Mouse (Mus musculus): ENCODE results near the gene Alkbh7. TPM values are rescaled to one million over a fixed set of nuclear protein-coding genes. Genes with fewer than 3 reads are reported as not detected.

Gene Alkbh7
- polyA plus RNA-seq (2015; fragmentation: Nextera tagmentation; extraction: Ambion mirVana): 28.7 and 32.5 TPM in 2 replicates

- H3K9ac ChIP-seq (ENCODE audit: low read length): peak within 1 kb of the TSS; percentile 63
- ATAC-seq (ENCODE audit: low FRiP score, low TSS enrichment) (peak; percentile 100), DNase-seq (ENCODE audit: low spot score) (peak; percentile 98)
- WGBS: under 1% methylated on average over 38 of the region's 38 CpGs
- H3K4me2 ChIP-seq (replicated peaks; ENCODE audit: low read depth): peak within 1 kb of the TSS; percentile 75
- H3K27me3 ChIP-seq (ENCODE audit: control insufficient read depth, insufficient read depth, low read length): no peaks in the 10 kb centered on the region
- TF ChIP-seq CTCF (IDR thresholded peaks at IDR 0.05; ENCODE audit: low read depth) (peak; percentile 91), EP300 (optimal IDR thresholded peaks at IDR 0.05) (no peak)
- peak within 1 kb of the TSS; percentile 70 for H3K27ac ChIP-seq (replicated peaks)
- peaks cover 20% of the 10 kb centered on the region for H3K36me3 ChIP-seq (ENCODE audit: control insufficient read depth, insufficient read depth, low read length)
- H3K4me1 ChIP-seq (replicated peaks; ENCODE audit: control insufficient read depth, insufficient read depth): peaks cover 3% of the 10 kb centered on the region; the same call in 1 of the 2 replicates
- peak within 1 kb of the TSS; percentile 75 for H3K4me3 ChIP-seq (ENCODE audit: low read depth, low read length)
- no peaks in the 10 kb centered on the region for H3K9me3 ChIP-seq (ENCODE audit: control insufficient read depth, low read length)
Measured at GRCm38 (mm10) chr17:56997029-56997667, at the start of gene Alkbh7. TSS of gene Alkbh7 (plus strand) at chr17:56997339.

- Histone ChIP-seq H3K4me2 (replicated peaks; ENCODE audit: low read depth) (no peak overlapping the region), H3K9ac (ENCODE audit: low read length) (no peak overlapping the region), H3K27me3 (ENCODE audit: control insufficient read depth, insufficient read depth, low read length) (no peaks in the 10 kb centered on the region), H3K4me3 (ENCODE audit: low read depth, low read length) (no peak overlapping the region), H3K36me3 (ENCODE audit: control insufficient read depth, insufficient read depth, low read length) (no peaks in the 10 kb centered on the region), H3K27ac (replicated peaks) (no peak overlapping the region), H3K9me3 (ENCODE audit: control insufficient read depth, low read length) (no peaks in the 10 kb centered on the region), H3K4me1 (replicated peaks; ENCODE audit: control insufficient read depth, insufficient read depth) (no peaks in the 10 kb centered on the region)
- no peak for TF ChIP-seq EP300 (optimal IDR thresholded peaks at IDR 0.05)
- peak; percentile 81 for TF ChIP-seq CTCF (IDR thresholded peaks at IDR 0.05; ENCODE audit: low read depth)
- WGBS: 19% methylated on average over 3 of the region's 3 CpGs
- ATAC-seq (ENCODE audit: low FRiP score, low TSS enrichment) (no peak), DNase-seq (ENCODE audit: low spot score) (peak; percentile 61)
Measured at GRCm38 (mm10) chr17:56950915-56951314, 46.2 kb upstream of the Alkbh7 start.

- Histone ChIP-seq H3K4me1 (replicated peaks; ENCODE audit: control insufficient read depth, insufficient read depth) (no peaks in the 10 kb centered on the region), H3K36me3 (ENCODE audit: control insufficient read depth, insufficient read depth, low read length) (no peaks in the 10 kb centered on the region), H3K9me3 (ENCODE audit: control insufficient read depth, low read length) (no peaks in the 10 kb centered on the region), H3K4me2 (replicated peaks; ENCODE audit: low read depth) (no peak overlapping the region), H3K27ac (replicated peaks) (no peak overlapping the region), H3K9ac (ENCODE audit: low read length) (no peak overlapping the region), H3K4me3 (ENCODE audit: low read depth, low read length) (no peak overlapping the region), H3K27me3 (ENCODE audit: control insufficient read depth, insufficient read depth, low read length) (no peaks in the 10 kb centered on the region)
- DNase-seq (ENCODE audit: low spot score): no peak
- 65% methylated on average over 1 of the region's 1 CpGs for WGBS
- ATAC-seq (ENCODE audit: low FRiP score, low TSS enrichment): no peak
- TF ChIP-seq CTCF (IDR thresholded peaks at IDR 0.05; ENCODE audit: low read depth) (no peak), EP300 (optimal IDR thresholded peaks at IDR 0.05) (no peak)
Measured at GRCm38 (mm10) chr17:56952639-56953038, 44.5 kb upstream of the Alkbh7 start.

GRCm38 (mm10) chr17:56954871-56955270 lies 42.3 kb upstream of the Alkbh7 start:
- Histone ChIP-seq H3K9me3 (ENCODE audit: control insufficient read depth, low read length) (no peaks in the 10 kb centered on the region), H3K27ac (replicated peaks) (no peak overlapping the region), H3K27me3 (ENCODE audit: control insufficient read depth, insufficient read depth, low read length) (no peaks in the 10 kb centered on the region), H3K4me3 (ENCODE audit: low read depth, low read length) (no peak overlapping the region), H3K4me2 (replicated peaks; ENCODE audit: low read depth) (no peak overlapping the region), H3K9ac (ENCODE audit: low read length) (no peak overlapping the region), H3K36me3 (ENCODE audit: control insufficient read depth, insufficient read depth, low read length) (no peaks in the 10 kb centered on the region), H3K4me1 (replicated peaks; ENCODE audit: control insufficient read depth, insufficient read depth) (no peaks in the 10 kb centered on the region)
- WGBS: 76% methylated on average over 7 of the region's 7 CpGs
- no peak for DNase-seq (ENCODE audit: low spot score)
- no peak for ATAC-seq (ENCODE audit: low FRiP score, low TSS enrichment)
- no peak for TF ChIP-seq EP300 (optimal IDR thresholded peaks at IDR 0.05)
- no peak for TF ChIP-seq CTCF (IDR thresholded peaks at IDR 0.05; ENCODE audit: low read depth)

GRCm38 (mm10) chr17:56957763-56958429 lies 39.2 kb upstream of the Alkbh7 start:
- 23% methylated on average over 11 of the region's 11 CpGs for WGBS

GRCm38 (mm10) chr17:56958667-56959066 lies 38.5 kb upstream of the Alkbh7 start:
- Histone ChIP-seq H3K4me3 (ENCODE audit: low read depth, low read length) (no peak overlapping the region), H3K9ac (ENCODE audit: low read length) (no peak overlapping the region), H3K4me1 (replicated peaks; ENCODE audit: control insufficient read depth, insufficient read depth) (no peaks in the 10 kb centered on the region), H3K27ac (replicated peaks) (no peak overlapping the region), H3K36me3 (ENCODE audit: control insufficient read depth, insufficient read depth, low read length) (no peaks in the 10 kb centered on the region), H3K27me3 (ENCODE audit: control insufficient read depth, insufficient read depth, low read length) (no peaks in the 10 kb centered on the region), H3K4me2 (replicated peaks; ENCODE audit: low read depth) (no peak overlapping the region), H3K9me3 (ENCODE audit: control insufficient read depth, low read length) (no peaks in the 10 kb centered on the region)
- no peak for TF ChIP-seq CTCF (IDR thresholded peaks at IDR 0.05; ENCODE audit: low read depth)
- TF ChIP-seq EP300 (optimal IDR thresholded peaks at IDR 0.05): no peak
- 80% methylated on average over 4 of the region's 4 CpGs for WGBS
- DNase-seq (ENCODE audit: low spot score) (no peak), ATAC-seq (ENCODE audit: low FRiP score, low TSS enrichment) (no peak)

More at GRCm38 (mm10) chr17:56957763-56958429, 39.2 kb upstream of the Alkbh7 start:
- Histone ChIP-seq H3K27me3 (ENCODE audit: control insufficient read depth, insufficient read depth, low read length) (no peaks in the 10 kb centered on the region), H3K9ac (ENCODE audit: low read length) (no peak overlapping the region), H3K4me2 (replicated peaks; ENCODE audit: low read depth) (no peak overlapping the region), H3K9me3 (ENCODE audit: control insufficient read depth, low read length) (no peaks in the 10 kb centered on the region), H3K4me3 (ENCODE audit: low read depth, low read length) (no peak overlapping the region), H3K36me3 (ENCODE audit: control insufficient read depth, insufficient read depth, low read length) (no peaks in the 10 kb centered on the region), H3K27ac (replicated peaks) (no peak overlapping the region), H3K4me1 (replicated peaks; ENCODE audit: control insufficient read depth, insufficient read depth) (no peaks in the 10 kb centered on the region)
- peak; percentile 87 for ATAC-seq (ENCODE audit: low FRiP score, low TSS enrichment)
- DNase-seq (ENCODE audit: low spot score): peak; percentile 66
- TF ChIP-seq CTCF (IDR thresholded peaks at IDR 0.05; ENCODE audit: low read depth): peak; percentile 54
- TF ChIP-seq EP300 (optimal IDR thresholded peaks at IDR 0.05): no peak

Data from stomach, postnatal 0 days (tissue).